Mouse (Mus musculus) brain, adult 10 weeks (tissue): ENCODE results near the gene Sh3bp1. TPM values are rescaled to one million over a fixed set of nuclear protein-coding genes. Genes with fewer than 3 reads are reported as not detected.

Source experiments
- polyA plus RNA-seq: library from polyadenylated mRNA; stranded (reverse); fragments of 350-450 nt; fragmentation: Illumina TruSeq; extraction: RNeasy Lipid Tissue Mini Kit (QIAGEN cat#74804); gene quantifications from one replicate; pipeline ENCODE4 v1.2.3, GENCODE M21; 2015; ENCODE audit warnings: low read depth, low replicate concordance

The Sh3bp1 gene
- polyA plus RNA-seq = 21.5 TPM

GRCm38 (mm10) chr15:78899740-78900584 lies at the start of gene Sh3bp1:
Gene Sh3bp1, plus strand, starts transcription at chr15:78899768.

GRCm38 (mm10) chr15:78855303-78855965 lies 44.1 kb upstream of the Sh3bp1 start, which contains the start of gene Lgals2:
Gene Lgals2, minus strand, starts transcription at chr15:78855529.

GRCm38 (mm10) chr15:78876991-78877809 lies 22.4 kb upstream of the Sh3bp1 start, which contains the start of gene Gga1:
Gene Gga1, plus strand, starts transcription at chr15:78877190.

GRCm38 (mm10) chr15:78899409-78899739 lies 194 bp upstream of the Sh3bp1 start, which contains the start of gene Gm49510:
Gene Gm49510, plus strand, starts transcription at chr15:78899667.

GRCm38 (mm10) chr15:78913632-78914090 lies 14.1 kb downstream of the Sh3bp1 start, which contains the start of gene Pdxp:
Gene Pdxp, plus strand, starts transcription at chr15:78913919.

GRCm38 (mm10) chr15:78926021-78926919 lies 26.7 kb downstream of the Sh3bp1 start, which contains the start of gene Lgals1:
Gene Lgals1, plus strand, starts transcription at chr15:78926725.

GRCm38 (mm10) chr15:78934784-78935320 lies 35.3 kb downstream of the Sh3bp1 start, which contains the start of gene Nol12:
Gene Nol12, plus strand, starts transcription at chr15:78934933.

GRCm38 (mm10) chr15:78947657-78948056 lies 48.1 kb downstream of the Sh3bp1 start, which contains the start of gene Triobp:
Gene Triobp, plus strand, starts transcription at chr15:78947724.

Other genes with a start within 250 kb of the Sh3bp1 start
- gene Elfn2, start 181.0 kb upstream of the Sh3bp1 start, polyA plus RNA-seq = 49.3 TPM
- 3.7 TPM for gene Mfng, start 126.3 kb upstream of the Sh3bp1 start, polyA plus RNA-seq
- 3.1 TPM for gene Card10, start 96.7 kb upstream of the Sh3bp1 start, polyA plus RNA-seq
- 21.6 TPM for gene Cdc42ep1, start 57.1 kb upstream of the Sh3bp1 start, polyA plus RNA-seq
- gene Lgals2, start 44.2 kb upstream of the Sh3bp1 start, polyA plus RNA-seq = not detected
- 48.9 TPM for gene Gga1, start 22.6 kb upstream of the Sh3bp1 start, polyA plus RNA-seq
- not detected for gene Gm49510, start 101 bp upstream of the Sh3bp1 start, polyA plus RNA-seq
- gene Pdxp, start 14.2 kb downstream of the Sh3bp1 start, polyA plus RNA-seq = 188 TPM
- 46.4 TPM for gene Lgals1, start 27.0 kb downstream of the Sh3bp1 start, polyA plus RNA-seq
- gene Nol12, start 35.2 kb downstream of the Sh3bp1 start, polyA plus RNA-seq = 42.8 TPM
- gene Triobp, start 48.0 kb downstream of the Sh3bp1 start, polyA plus RNA-seq = 7.6 TPM
- gene H1f0, start 128.7 kb downstream of the Sh3bp1 start, polyA plus RNA-seq = 136 TPM
- gene Galr3, start 142.1 kb downstream of the Sh3bp1 start, polyA plus RNA-seq = not detected
- gene Ankrd54, start 163.1 kb downstream of the Sh3bp1 start, polyA plus RNA-seq = 20.0 TPM
- 88.2 TPM for gene Eif3l, start 175.4 kb downstream of the Sh3bp1 start, polyA plus RNA-seq
- gene Micall1, start 209.1 kb downstream of the Sh3bp1 start, polyA plus RNA-seq = 24.2 TPM
- 122 TPM for gene Polr2f, start 241.2 kb downstream of the Sh3bp1 start, polyA plus RNA-seq
- 13.7 TPM for gene 1700088E04Rik, start 241.5 kb downstream of the Sh3bp1 start, polyA plus RNA-seq